Mouse (Mus musculus) myocyte (in vitro differentiated cells): ENCODE data around the gene Prrg2. TPM values are rescaled to one million over a fixed set of nuclear protein-coding genes. Genes with fewer than 3 reads are reported as not detected.
A peak's percentile ranks its signal among the peaks of the same experiment; 100 is the strongest.

Experiments used
- H3K27me3 ChIP-seq: one replicate; pipeline ENCODE4 v1.6.1; 2011; ENCODE audit not compliant: control insufficient read depth, insufficient read depth, insufficient read length
- H3K36me3 ChIP-seq: one replicate; pipeline ENCODE4 v1.6.1; 2011; ENCODE audit not compliant: control insufficient read depth, insufficient read depth
- H3K4me2 ChIP-seq: one replicate; pipeline ENCODE4 v1.6.1; 2011; ENCODE audit warnings: low read depth, control low read depth
- H3K4me3 ChIP-seq: one replicate; pipeline ENCODE4 v1.5.1; 2011; ENCODE audit warnings: mild to moderate bottlenecking, control low read depth, moderate library complexity
- H3K79me2 ChIP-seq: one replicate; pipeline ENCODE4 v1.6.1; 2011; ENCODE audit not compliant: control insufficient read depth, insufficient read depth
- H3ac ChIP-seq: one replicate; pipeline ENCODE4 v1.6.1; 2011; ENCODE audit not compliant: control insufficient read depth, insufficient read length
- CEBPB ChIP-seq: IDR thresholded peaks from 2 replicates; pipeline ENCODE4 v1.6.1; 2011; ENCODE audit warnings: mild to moderate bottlenecking, moderate library complexity; ENCODE audit not compliant: poor library complexity, insufficient read depth, severe bottlenecking
- E2F4 ChIP-seq: IDR thresholded peaks from one replicate; pipeline ENCODE4 v1.6.1; 2011; ENCODE audit warnings: mild to moderate bottlenecking, control low read depth, moderate library complexity; ENCODE audit not compliant: insufficient read depth
- MAX ChIP-seq: IDR thresholded peaks from one replicate; pipeline ENCODE4 v1.6.1; 2011; ENCODE audit warnings: low read depth, mild to moderate bottlenecking, control low read depth
- MYOD1 ChIP-seq, 3 experiments: IDR thresholded peaks; one replicate each; pipeline ENCODE4 v1.6.1; 2011; ENCODE audit warnings: control low read depth in 2 of 3, low read depth in 2 of 3, mild to moderate bottlenecking in 2 of 3, moderate library complexity in 1 of 3; ENCODE audit not compliant: insufficient read length in 2 of 3, control insufficient read depth in 1 of 3
- MYOG ChIP-seq, 3 experiments: IDR thresholded peaks; one replicate each; pipeline ENCODE4 v1.6.1; 2011; ENCODE audit warnings: control low read depth in 2 of 3, low read depth in 2 of 3, mild to moderate bottlenecking in 2 of 3; ENCODE audit not compliant: insufficient read length in 2 of 3, control insufficient read depth in 1 of 3, insufficient read depth in 1 of 3
- POLR2A ChIP-seq: IDR thresholded peaks from one replicate; pipeline ENCODE4 v1.6.1; 2011; ENCODE audit warnings: low read depth, mild to moderate bottlenecking, control low read depth, moderate library complexity; ENCODE audit not compliant: insufficient read length
- POLR2AphosphoS2 ChIP-seq: IDR thresholded peaks from one replicate; pipeline ENCODE4 v1.6.1; 2011; ENCODE audit warnings: low read depth, control low read depth; ENCODE audit not compliant: insufficient read length
- REST ChIP-seq: IDR thresholded peaks from one replicate; pipeline ENCODE4 v1.6.1; 2011; ENCODE audit warnings: mild to moderate bottlenecking, control low read depth, moderate library complexity; ENCODE audit not compliant: insufficient read depth, insufficient read length
- SRF ChIP-seq: IDR thresholded peaks from one replicate; pipeline ENCODE4 v1.6.1; 2011; ENCODE audit warnings: low read depth; ENCODE audit not compliant: control insufficient read depth, insufficient read length
- TCF12 ChIP-seq: IDR thresholded peaks from one replicate; pipeline ENCODE4 v1.6.1; 2011; ENCODE audit warnings: mild to moderate bottlenecking, control low read depth; ENCODE audit not compliant: poor library complexity, insufficient read depth, severe bottlenecking
- TCF3 ChIP-seq: IDR thresholded peaks from one replicate; pipeline ENCODE4 v1.6.1; 2011; ENCODE audit warnings: low read depth, control low read depth; ENCODE audit not compliant: insufficient read length
- USF1 ChIP-seq: IDR thresholded peaks from one replicate; pipeline ENCODE4 v1.6.1; 2011; ENCODE audit warnings: low read depth, mild to moderate bottlenecking, control low read depth, moderate library complexity
- polyA plus RNA-seq: library from polyadenylated mRNA; unstranded; fragments of >200 nt; fragmentation: generic; extraction: Trizol; gene quantifications from one replicate; pipeline ENCODE4 v1.2.1, GENCODE M21; 2012; ENCODE audit warnings: missing spikeins

Gene Prrg2
- polyA plus RNA-seq, 1 experiment: 12.9 TPM

DNA sequence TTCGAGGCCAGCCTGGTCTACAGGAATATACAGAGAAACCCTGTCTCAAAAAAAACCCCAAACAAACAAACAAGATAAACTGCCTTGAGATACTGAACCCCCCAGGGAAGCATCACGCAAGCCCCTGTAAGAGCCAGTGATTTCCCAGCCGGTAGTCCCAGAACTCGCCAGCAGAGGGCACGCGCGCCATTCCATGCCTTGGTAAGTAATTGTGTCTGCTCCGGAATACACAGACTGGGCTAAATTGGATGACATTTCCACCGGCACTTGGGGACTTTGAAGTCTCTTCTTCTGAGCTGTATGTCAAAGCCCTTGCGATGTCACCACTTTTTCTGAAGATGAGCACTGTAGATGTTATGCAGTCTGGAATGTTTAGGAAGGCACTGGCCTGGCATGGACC lies 17.4 kb upstream of the Prrg2 start:
- Histone ChIP-seq H3K4me3 (no peak overlapping the region), H3ac (no peak overlapping the region), H3K79me2 (no peaks in the 10 kb centered on the region), H3K4me2 (no peak overlapping the region), H3K36me3 (no peaks in the 10 kb centered on the region), H3K27me3 (no peaks in the 10 kb centered on the region)
- peak; percentile 88 for TF ChIP-seq POLR2AphosphoS2
- peak; percentile 85 for TF ChIP-seq CEBPB
- TF ChIP-seq USF1: no peak
- no peak for TF ChIP-seq REST

DNA sequence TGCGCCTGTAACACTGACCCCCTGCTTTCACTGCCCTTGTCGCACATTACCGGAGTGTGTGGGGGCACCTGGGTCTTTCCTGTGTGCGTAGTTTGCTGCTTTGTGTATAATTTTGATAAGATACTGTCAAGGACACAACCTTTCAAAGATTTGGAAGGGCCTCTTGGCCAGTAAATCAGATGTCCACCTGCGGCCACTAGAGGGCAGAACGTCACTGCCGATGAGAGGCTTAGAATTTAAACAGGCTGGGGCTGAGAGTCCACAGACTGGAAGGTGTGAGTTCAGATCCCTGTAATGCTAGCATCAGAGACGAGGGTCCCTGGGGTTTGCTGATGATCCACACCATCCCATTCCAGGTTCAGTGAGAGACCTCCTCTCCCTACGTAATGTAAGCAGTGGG lies 16.0 kb upstream of the Prrg2 start:
- H3K79me2 ChIP-seq: peaks cover 5% of the 10 kb centered on the region
- no peaks in the 10 kb centered on the region for H3K27me3 ChIP-seq
- no peak overlapping the region for H3K4me3 ChIP-seq
- TF ChIP-seq POLR2AphosphoS2 (peak; percentile 12), MYOD1 (IDR thresholded peaks at IDR 0.05; ENCODE audit: control insufficient read depth in 1 of 3, insufficient read length in 2 of 3, low read depth in 2 of 3) (no peak), USF1 (no peak), TCF3 (no peak)
- no peak overlapping the region for H3ac ChIP-seq
- no peak overlapping the region for H3K4me2 ChIP-seq
- H3K36me3 ChIP-seq: no peaks in the 10 kb centered on the region

DNA sequence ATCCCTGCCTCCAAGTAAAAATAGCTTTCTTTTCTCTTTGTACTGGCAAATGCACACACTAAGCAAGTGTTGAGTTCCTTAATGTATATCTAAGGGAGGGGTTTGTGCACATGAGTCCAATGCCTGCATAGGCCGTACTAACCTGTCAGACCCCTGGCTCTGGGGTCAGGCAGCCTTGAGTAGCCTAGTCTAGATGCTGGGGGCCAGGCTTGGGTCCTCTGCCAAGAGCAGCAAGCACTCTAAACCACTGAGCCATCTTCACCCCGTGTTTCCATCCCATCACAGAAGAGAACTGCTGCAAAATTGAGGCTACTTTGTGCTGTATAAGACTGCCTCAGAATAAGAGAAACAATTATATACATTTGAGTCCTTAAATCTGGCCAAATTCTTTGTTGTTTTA lies 15.4 kb upstream of the Prrg2 start:
- Histone ChIP-seq H3K4me3 (no peak overlapping the region), H3K4me2 (no peak overlapping the region), H3K79me2 (peaks cover 12% of the 10 kb centered on the region), H3K27me3 (no peaks in the 10 kb centered on the region), H3K36me3 (no peaks in the 10 kb centered on the region), H3ac (no peak overlapping the region)
- no peak for TF ChIP-seq REST
- TF ChIP-seq USF1: no peak
- no peak for TF ChIP-seq POLR2AphosphoS2
- TF ChIP-seq MYOG (IDR thresholded peaks at IDR 0.05; ENCODE audit: control insufficient read depth in 1 of 3, insufficient read depth in 1 of 3, insufficient read length in 2 of 3, low read depth in 2 of 3): no peak
- no peak for TF ChIP-seq CEBPB
- TF ChIP-seq MAX: no peak
- TF ChIP-seq TCF12: no peak
- no peak for TF ChIP-seq POLR2A
- no peak for TF ChIP-seq SRF
- TF ChIP-seq MYOD1 (IDR thresholded peaks at IDR 0.05; ENCODE audit: control insufficient read depth in 1 of 3, insufficient read length in 2 of 3, low read depth in 2 of 3): no peak
- TF ChIP-seq TCF3: no peak
- no peak for TF ChIP-seq E2F4

DNA sequence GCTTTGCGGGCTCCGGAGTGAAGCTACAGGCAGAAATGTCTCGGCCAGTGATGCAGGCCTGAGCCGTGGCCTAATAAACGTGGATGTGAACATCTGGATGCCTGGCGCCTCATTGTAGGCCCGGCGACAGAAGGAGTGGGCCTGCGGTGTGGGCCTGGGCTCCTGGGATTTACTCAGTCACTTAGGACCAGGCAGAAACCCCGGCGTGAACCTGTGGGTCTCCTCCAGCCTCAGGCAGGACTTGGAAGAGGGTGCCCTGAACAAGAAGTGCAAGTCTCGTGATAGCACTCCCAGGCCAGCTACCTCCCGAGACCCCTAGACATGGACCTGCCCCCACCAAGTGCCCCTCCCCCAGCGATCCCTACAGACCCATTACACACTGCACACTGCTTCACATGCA lies 14.8 kb upstream of the Prrg2 start:
- no peaks in the 10 kb centered on the region for H3K36me3 ChIP-seq
- H3ac ChIP-seq: no peak overlapping the region
- H3K4me3 ChIP-seq: no peak overlapping the region
- TF ChIP-seq CEBPB: no peak
- TF ChIP-seq SRF: no peak
- TF ChIP-seq MYOD1 (IDR thresholded peaks at IDR 0.05; ENCODE audit: control insufficient read depth in 1 of 3, insufficient read length in 2 of 3, low read depth in 2 of 3): no peak
- TF ChIP-seq TCF3: no peak
- TF ChIP-seq E2F4: no peak
- no peak for TF ChIP-seq POLR2AphosphoS2
- TF ChIP-seq TCF12: no peak
- TF ChIP-seq MYOG (IDR thresholded peaks at IDR 0.05; ENCODE audit: control insufficient read depth in 1 of 3, insufficient read depth in 1 of 3, insufficient read length in 2 of 3, low read depth in 2 of 3): no peak
- no peak for TF ChIP-seq POLR2A
- TF ChIP-seq REST: no peak
- H3K4me2 ChIP-seq: no peak overlapping the region
- H3K27me3 ChIP-seq: no peaks in the 10 kb centered on the region
- peaks cover 16% of the 10 kb centered on the region for H3K79me2 ChIP-seq

DNA sequence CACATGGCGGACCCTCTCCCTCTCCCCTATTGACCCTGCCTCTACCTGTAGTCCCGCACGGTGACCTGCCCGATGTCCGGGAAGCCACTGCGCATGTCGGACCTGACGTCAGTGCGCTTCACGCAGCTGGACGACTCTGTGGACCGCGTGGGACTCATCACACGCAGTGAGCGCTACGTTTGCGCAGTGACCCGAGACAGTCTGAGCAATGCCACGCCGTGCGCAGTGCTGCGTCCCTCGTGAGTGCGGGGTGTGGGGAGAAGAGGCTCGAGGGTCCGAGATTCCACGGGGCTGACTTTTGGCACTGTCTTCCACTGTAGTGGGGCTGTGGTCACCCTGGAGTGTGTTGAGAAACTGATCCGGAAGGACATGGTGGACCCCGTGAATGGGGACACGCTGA lies 14.0 kb upstream of the Prrg2 start:
- Histone ChIP-seq H3K27me3 (no peaks in the 10 kb centered on the region), H3K4me3 (no peak overlapping the region), H3K79me2 (peaks cover 24% of the 10 kb centered on the region), H3K4me2 (no peak overlapping the region), H3ac (no peak overlapping the region), H3K36me3 (no peaks in the 10 kb centered on the region)
- peak in 1 of 3 experiments; percentile 14 for TF ChIP-seq MYOG (IDR thresholded peaks at IDR 0.05; ENCODE audit: control insufficient read depth in 1 of 3, insufficient read depth in 1 of 3, insufficient read length in 2 of 3, low read depth in 2 of 3)
- no peak for TF ChIP-seq TCF3
- TF ChIP-seq SRF: no peak
- TF ChIP-seq MYOD1 (IDR thresholded peaks at IDR 0.05; ENCODE audit: control insufficient read depth in 1 of 3, insufficient read length in 2 of 3, low read depth in 2 of 3): no peak
- no peak for TF ChIP-seq E2F4
- peak; percentile 11 for TF ChIP-seq POLR2A

DNA sequence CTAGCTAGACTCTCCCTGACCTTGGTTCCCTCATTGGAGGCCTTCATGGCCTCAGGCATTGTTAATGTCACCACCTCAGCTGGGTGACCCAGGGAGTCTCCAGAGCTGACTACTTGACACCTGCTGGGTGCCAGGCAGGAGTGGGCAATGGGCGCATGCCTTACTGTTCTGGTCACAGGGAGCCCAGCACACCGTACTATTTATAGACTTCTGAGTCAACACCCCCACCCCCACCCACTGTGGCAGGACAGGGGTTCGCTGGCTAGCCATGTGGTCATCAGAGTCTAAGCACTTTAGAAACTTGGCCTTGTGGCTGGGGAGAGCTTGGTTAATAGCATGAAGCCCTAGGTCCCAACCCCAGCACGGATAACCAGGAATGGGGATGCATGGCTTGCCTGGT lies 12.9 kb upstream of the Prrg2 start:
- Histone ChIP-seq H3ac (no peak overlapping the region), H3K4me2 (peak overlapping the region; percentile 49), H3K27me3 (no peaks in the 10 kb centered on the region), H3K4me3 (no peak overlapping the region), H3K36me3 (no peaks in the 10 kb centered on the region), H3K79me2 (peaks cover 35% of the 10 kb centered on the region)
- peak in 2 of 3 experiments; percentile 70 to 85 for TF ChIP-seq MYOD1 (IDR thresholded peaks at IDR 0.05; ENCODE audit: control insufficient read depth in 1 of 3, insufficient read length in 2 of 3, low read depth in 2 of 3)
- TF ChIP-seq MYOG (IDR thresholded peaks at IDR 0.05; ENCODE audit: control insufficient read depth in 1 of 3, insufficient read depth in 1 of 3, insufficient read length in 2 of 3, low read depth in 2 of 3): peak in 2 of 3 experiments; percentile 47 to 83
- TF ChIP-seq TCF12: no peak
- TF ChIP-seq MAX: no peak
- TF ChIP-seq TCF3: no peak
